Mouse (Mus musculus) macrophage (primary cell): ENCODE data around the gene Slc7a11. TPM values are rescaled to one million over a fixed set of nuclear protein-coding genes. Genes with fewer than 3 reads are reported as not detected.

Experiments
- H3K27ac ChIP-seq: fragments of 350-480 bp; formaldehyde crosslinking; 2 replicates; pipeline ENCODE4 v1.9.0; 2021
- H3K36me3 ChIP-seq: fragments of 350-480 bp; formaldehyde crosslinking; 2 replicates; pipeline ENCODE4 v1.9.0; 2021; ENCODE audit errors: inconsistent target
- H3K4me3 ChIP-seq: fragments of 350-480 bp; formaldehyde crosslinking; 2 replicates; pipeline ENCODE4 v1.9.0; 2021; ENCODE audit errors: inconsistent target
- H3K79me2 ChIP-seq: fragments of 350-480 bp; formaldehyde crosslinking; 2 replicates; pipeline ENCODE4 v1.9.0; 2021; ENCODE audit errors: inconsistent target
- WGBS: methylation state at CpG from one replicate; pipeline ENCODE4 v1.1.7; 2026; ENCODE audit warnings: inconsistent platforms; ENCODE audit not compliant: missing documents; 5-methylcytosine and 5-hydroxymethylcytosine counted together
- polyA plus RNA-seq: library from polyadenylated mRNA; stranded (reverse); fragments of 250-400 nt; gene quantifications from 3 replicates; pipeline ENCODE4 v1.2.4, GENCODE M21; 2018; ENCODE audit warnings: inconsistent platforms

Slc7a11 gene
- polyA plus RNA-seq, 1 experiment from 2014 or later, result 1.1 TPM

DNA sequence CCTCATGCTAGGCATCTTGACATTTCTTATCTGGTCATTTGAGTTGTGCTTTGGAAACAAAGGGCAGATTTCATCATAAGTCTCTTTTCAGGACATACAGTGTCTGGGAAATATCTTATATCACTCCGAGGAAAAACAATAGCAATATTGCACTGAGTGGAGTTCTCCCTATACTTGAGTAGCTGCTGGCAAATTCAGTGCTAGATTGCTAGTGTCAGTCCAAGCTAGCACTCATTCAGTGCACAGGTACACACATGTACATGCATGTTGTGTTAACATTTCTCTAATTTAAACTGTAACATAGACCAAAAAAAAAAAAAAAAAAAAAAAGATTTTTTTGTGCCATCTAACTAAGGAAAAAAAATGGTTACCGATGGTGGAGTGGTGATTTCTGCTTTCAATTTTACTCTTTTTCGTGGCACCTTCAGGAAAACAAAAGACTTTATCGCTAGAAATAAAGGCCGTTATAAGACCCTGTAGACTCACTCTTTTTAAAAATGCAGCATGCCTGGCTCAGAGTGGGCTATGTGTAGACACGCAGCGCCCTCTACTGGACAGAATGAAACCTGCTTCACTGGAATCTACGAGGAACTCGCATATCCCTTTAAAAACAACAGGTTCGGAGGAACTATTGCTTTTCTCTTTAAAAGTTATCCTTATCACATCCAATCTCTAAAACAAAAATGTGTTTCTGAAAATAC is 62.1 kb downstream of the Slc7a11 start:
- no peaks in the 10 kb centered on the region for H3K36me3 ChIP-seq
- no peaks in the 10 kb centered on the region for H3K79me2 ChIP-seq
- H3K4me3 ChIP-seq, result peak overlapping the region; percentile 26
- no peak overlapping the region for H3K27ac ChIP-seq
- WGBS, result 18% methylated on average over 10 of the region's 10 CpGs

DNA sequence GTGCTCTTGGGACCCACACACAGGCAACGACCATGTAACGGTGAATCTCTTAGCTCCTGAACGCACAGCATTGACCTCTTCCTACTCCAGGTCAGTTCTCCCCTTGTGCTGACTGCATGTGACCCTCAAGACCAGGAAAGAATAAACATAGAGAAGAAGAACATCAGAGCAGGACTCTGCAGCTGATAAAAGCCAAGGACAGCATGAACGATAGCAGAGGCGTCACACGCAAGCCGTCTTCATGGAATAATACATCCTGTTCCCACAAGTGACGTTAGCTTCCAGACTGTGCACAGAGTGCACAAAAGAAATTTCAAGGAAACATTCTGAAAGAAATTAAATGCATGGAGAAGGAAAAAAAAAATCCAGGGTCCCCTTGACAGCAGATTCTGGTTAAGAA is 63.5 kb downstream of the Slc7a11 start:
- Histone ChIP-seq H3K36me3 (no peaks in the 10 kb centered on the region), H3K79me2 (no peaks in the 10 kb centered on the region), H3K27ac (no peak overlapping the region), H3K4me3 (no peak overlapping the region)
- 91% methylated on average over 8 of the region's 8 CpGs for WGBS

GRCm38 (mm10) chr3:50375477-50375876 is 67.9 kb downstream of the Slc7a11 start:
- Histone ChIP-seq H3K4me3 (no peak overlapping the region), H3K79me2 (no peaks in the 10 kb centered on the region), H3K36me3 (no peaks in the 10 kb centered on the region), H3K27ac (no peak overlapping the region)

DNA sequence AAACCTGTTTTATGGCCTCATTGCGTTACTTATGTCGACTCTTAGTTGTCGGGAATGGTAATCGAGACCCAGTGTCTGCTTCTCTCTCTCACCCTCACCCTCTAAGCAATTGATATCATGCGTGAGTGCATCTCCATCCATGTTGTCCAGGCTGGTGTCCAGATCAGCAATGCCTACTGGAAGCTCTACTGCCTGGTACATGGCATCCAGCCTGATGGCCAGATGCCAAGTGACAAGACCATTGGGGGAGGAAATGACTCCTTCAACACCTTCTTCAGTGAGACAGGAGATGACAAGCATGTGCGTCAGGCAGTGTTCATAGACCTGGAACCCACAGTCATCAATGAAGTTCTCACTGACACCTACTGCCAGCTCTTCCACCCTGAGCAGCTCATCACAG is 73.6 kb downstream of the Slc7a11 start:
- no peaks in the 10 kb centered on the region for H3K36me3 ChIP-seq
- 92% methylated on average over 6 of the region's 6 CpGs for WGBS
- no peaks in the 10 kb centered on the region for H3K79me2 ChIP-seq
- H3K27ac ChIP-seq, result no peak overlapping the region
- H3K4me3 ChIP-seq, result no peak overlapping the region

DNA sequence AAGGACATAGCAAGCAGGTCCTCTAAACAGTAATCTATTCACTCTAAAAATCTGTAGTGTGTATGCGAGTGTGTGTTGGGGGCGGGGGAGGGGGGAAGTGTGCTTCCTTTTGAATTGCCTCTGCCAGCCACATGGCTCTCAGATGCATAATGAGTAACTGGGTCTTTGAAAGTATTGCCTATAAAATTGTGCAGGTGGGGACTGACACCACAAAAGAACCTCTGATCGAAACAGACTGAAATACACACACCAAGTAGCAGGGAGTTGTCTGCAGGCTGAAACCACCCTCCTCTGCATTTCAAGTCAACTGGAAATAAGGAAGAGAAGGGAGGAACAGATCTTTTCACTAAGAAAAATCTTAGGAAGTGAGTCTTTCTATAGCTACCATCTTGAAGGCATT is 76.2 kb downstream of the Slc7a11 start:
- WGBS, result 68% methylated on average over 3 of the region's 3 CpGs
- Histone ChIP-seq H3K27ac (no peak overlapping the region), H3K4me3 (no peak overlapping the region), H3K79me2 (no peaks in the 10 kb centered on the region), H3K36me3 (no peaks in the 10 kb centered on the region)

DNA sequence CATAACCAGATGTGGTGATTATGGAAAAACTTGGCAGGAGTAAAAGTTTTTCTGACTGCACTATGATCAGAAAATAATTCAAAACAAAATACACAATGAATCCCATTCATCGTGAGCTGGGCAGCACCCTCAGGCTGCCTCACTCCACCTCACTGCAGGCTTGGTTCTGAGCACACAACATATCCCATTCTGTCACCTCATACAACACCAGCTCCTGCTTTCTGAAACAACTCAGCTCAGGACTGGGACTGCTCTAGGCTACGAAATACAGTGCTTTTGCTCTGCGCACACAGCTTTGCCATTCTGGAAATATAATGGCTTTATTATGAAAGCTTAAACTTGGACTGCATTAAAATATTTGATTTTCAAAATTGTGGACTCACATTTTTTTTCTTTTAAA is 79.8 kb downstream of the Slc7a11 start:
- no peak overlapping the region for H3K4me3 ChIP-seq
- no peak overlapping the region for H3K27ac ChIP-seq
- H3K79me2 ChIP-seq, result no peaks in the 10 kb centered on the region
- no peaks in the 10 kb centered on the region for H3K36me3 ChIP-seq
- WGBS, result 96% methylated on average over 3 of the region's 3 CpGs

- Histone ChIP-seq H3K79me2 (no peaks in the 10 kb centered on the region), H3K27ac (no peak overlapping the region), H3K36me3 (no peaks in the 10 kb centered on the region), H3K4me3 (no peak overlapping the region)
- 0% methylated on average over 1 of the region's 1 CpGs for WGBS
Measured at GRCm38 (mm10) chr3:50347081-50347480, 96.3 kb downstream of the Slc7a11 start.

GRCm38 (mm10) chr3:50344411-50344810 is 99.0 kb downstream of the Slc7a11 start:
- Histone ChIP-seq H3K36me3 (no peaks in the 10 kb centered on the region), H3K27ac (no peak overlapping the region), H3K4me3 (no peak overlapping the region), H3K79me2 (no peaks in the 10 kb centered on the region)
- WGBS, result 90% methylated on average over 1 of the region's 1 CpGs

DNA sequence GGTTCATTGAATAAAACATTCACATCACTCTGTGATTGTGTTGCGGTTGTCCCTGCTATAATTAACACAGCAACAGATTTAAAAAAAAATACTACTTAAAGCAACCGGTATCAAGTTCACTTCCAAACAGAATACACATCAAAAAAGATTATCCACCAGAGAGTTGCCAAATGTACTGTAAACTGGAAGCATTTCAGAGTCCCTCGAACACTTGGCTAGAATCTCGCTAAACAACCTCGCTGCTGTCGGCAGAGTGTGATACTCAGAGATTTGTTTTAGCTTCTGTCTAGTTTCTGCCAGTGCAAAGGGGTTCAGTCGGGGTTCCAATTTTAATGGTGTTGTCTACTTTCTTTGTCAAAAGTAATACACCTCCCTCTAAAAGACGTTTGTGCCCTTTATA is 118.9 kb downstream of the Slc7a11 start:
- Histone ChIP-seq H3K27ac (no peak overlapping the region), H3K36me3 (no peaks in the 10 kb centered on the region), H3K79me2 (no peaks in the 10 kb centered on the region), H3K4me3 (no peak overlapping the region)
- WGBS, result 92% methylated on average over 8 of the region's 8 CpGs

GRCm38 (mm10) chr3:50323881-50324280 is 119.5 kb downstream of the Slc7a11 start:
- Histone ChIP-seq H3K79me2 (no peaks in the 10 kb centered on the region), H3K27ac (no peak overlapping the region), H3K4me3 (no peak overlapping the region), H3K36me3 (no peaks in the 10 kb centered on the region)
- WGBS, result 96% methylated on average over 7 of the region's 7 CpGs

DNA sequence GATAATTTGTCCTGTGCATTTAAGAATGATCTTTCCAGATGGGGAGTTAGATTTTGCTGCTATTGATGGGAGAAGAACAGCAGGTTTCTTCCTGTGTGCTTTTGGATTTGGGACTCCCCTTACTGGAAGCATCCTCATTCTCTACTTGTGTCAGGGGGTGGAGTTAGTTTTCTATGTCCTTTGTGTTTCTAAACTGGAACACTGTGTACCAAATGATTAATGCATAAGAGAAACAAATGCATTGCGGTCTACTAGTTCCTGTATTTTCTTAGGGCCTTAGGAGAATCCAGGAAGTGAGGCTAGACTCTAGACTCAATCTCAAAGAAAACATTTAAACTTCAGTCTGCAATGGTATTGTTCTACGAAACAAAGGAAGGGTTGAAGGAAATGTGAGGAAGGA is 122.6 kb downstream of the Slc7a11 start:
- Histone ChIP-seq H3K79me2 (no peaks in the 10 kb centered on the region), H3K4me3 (no peak overlapping the region), H3K36me3 (no peaks in the 10 kb centered on the region), H3K27ac (no peak overlapping the region)
- 49% methylated on average over 2 of the region's 2 CpGs for WGBS

DNA sequence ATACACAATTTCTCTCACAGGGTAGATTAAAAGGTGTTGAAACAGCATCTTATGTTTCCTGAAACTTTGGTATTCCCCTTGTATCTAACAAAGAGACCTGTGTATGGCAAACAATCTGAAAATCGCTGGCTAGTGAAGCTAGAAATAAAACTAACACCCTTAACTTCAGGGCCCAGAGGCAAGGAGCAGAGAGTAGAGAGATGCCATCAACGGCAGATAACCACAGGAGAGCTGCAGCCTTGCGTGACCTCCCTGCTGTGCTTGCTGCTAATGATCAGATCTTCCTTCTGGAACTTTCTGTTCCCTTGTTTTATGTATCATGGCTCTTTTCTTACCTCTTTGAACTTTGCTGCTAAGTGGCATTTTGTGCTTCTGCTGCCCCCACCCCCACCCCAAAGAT is 125.3 kb downstream of the Slc7a11 start:
- no peak overlapping the region for H3K27ac ChIP-seq
- WGBS, result 82% methylated on average over 3 of the region's 3 CpGs
- no peak overlapping the region for H3K4me3 ChIP-seq
- no peaks in the 10 kb centered on the region for H3K36me3 ChIP-seq
- H3K79me2 ChIP-seq, result no peaks in the 10 kb centered on the region

DNA sequence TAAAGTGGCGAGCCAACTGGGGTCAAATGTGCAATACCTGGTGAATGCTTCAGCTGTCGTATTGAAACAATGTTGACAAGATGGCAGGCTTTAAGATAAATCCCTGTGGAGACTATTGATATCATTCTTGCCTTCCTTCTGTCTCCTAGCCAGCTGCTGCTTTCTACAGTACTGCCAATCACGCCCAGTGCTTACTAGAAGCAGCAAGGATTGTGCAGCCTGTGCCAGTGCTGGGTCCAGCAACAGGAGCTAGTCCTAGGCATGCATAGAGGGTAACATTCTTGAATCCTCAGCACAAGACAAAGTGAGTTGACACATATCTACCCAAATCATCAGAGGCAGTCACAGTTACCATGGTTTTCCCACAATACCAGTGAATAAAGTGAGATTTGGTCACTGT is 129.6 kb downstream of the Slc7a11 start:
- H3K79me2 ChIP-seq, result no peaks in the 10 kb centered on the region
- no peaks in the 10 kb centered on the region for H3K36me3 ChIP-seq
- 95% methylated on average over 3 of the region's 3 CpGs for WGBS
- no peak overlapping the region for H3K4me3 ChIP-seq
- H3K27ac ChIP-seq, result no peak overlapping the region

- Histone ChIP-seq H3K4me3 (no peak overlapping the region), H3K36me3 (no peaks in the 10 kb centered on the region), H3K79me2 (no peaks in the 10 kb centered on the region), H3K27ac (no peak overlapping the region)
- WGBS, result 89% methylated on average over 14 of the region's 14 CpGs
Measured at GRCm38 (mm10) chr3:50307339-50308327, 135.8 kb downstream of the Slc7a11 start.

- WGBS, result 84% methylated on average over 8 of the region's 8 CpGs
- Histone ChIP-seq H3K27ac (no peak overlapping the region), H3K79me2 (no peaks in the 10 kb centered on the region), H3K36me3 (no peaks in the 10 kb centered on the region), H3K4me3 (no peak overlapping the region)
Measured at GRCm38 (mm10) chr3:50306334-50306733, 137.1 kb downstream of the Slc7a11 start.
